Mouse (Mus musculus): ENCODE data around the gene Chm. TPM values are rescaled to one million over a fixed set of nuclear protein-coding genes. Genes with fewer than 3 reads are reported as not detected.
A peak's percentile ranks its signal among the peaks of the same experiment; 100 is the strongest.

The Chm gene
- polyA plus RNA-seq, 1 experiment from 2014 or later: 13.0 TPM

DNA sequence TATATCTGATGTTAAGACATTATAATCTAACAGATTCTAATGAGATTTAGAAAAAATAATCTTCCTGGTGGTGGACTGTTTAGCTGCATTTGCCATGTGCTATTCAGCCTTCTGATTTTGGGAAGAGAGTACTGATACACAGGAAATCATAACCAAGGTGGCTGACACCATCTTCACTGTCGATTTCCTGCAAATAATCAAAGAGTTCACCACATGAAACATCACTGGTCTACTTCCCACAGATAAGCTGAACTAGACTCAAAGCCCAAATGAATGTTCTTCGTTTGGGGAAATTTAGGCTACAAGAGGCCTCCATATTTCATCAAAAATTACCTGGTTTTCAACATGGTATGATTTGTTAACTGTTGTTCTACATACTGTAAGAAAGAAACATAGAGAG is 101.1 kb downstream of the Chm start:
- no peak overlapping the region for H3K9ac ChIP-seq (ENCODE audit: low read length)
- no peaks in the 10 kb centered on the region for H3K4me1 ChIP-seq (ENCODE audit: control insufficient read depth in 2 of 2, insufficient read depth in 2 of 2, low read length in 2 of 2)
- H3K4me3 ChIP-seq (ENCODE audit: control insufficient read depth in 1 of 2, insufficient read depth in 1 of 2, low read depth in 1 of 2, low read length in 2 of 2): no peak overlapping the region
- H3K27me3 ChIP-seq (ENCODE audit: control insufficient read depth, insufficient read depth, low read length): no peaks in the 10 kb centered on the region
- no peak overlapping the region for H3K4me2 ChIP-seq (ENCODE audit: low read length)
- no peaks in the 10 kb centered on the region for H3K9me3 ChIP-seq (ENCODE audit: control insufficient read depth, low read length)
- H3K36me3 ChIP-seq (ENCODE audit: control insufficient read depth, insufficient read depth, low read length): no peaks in the 10 kb centered on the region
- ATAC-seq (ENCODE audit: insufficient number of reproducible peaks, insufficient read depth, low FRiP score, low read depth): no peak
- WGBS: 61% methylated on average over 2 of the region's 2 CpGs
- H3K27ac ChIP-seq (replicated peaks in 1 of 2; ENCODE audit: control insufficient read depth in 1 of 2, insufficient read depth in 1 of 2, low read depth in 2 of 2, low read length in 2 of 2): no peak overlapping the region

DNA sequence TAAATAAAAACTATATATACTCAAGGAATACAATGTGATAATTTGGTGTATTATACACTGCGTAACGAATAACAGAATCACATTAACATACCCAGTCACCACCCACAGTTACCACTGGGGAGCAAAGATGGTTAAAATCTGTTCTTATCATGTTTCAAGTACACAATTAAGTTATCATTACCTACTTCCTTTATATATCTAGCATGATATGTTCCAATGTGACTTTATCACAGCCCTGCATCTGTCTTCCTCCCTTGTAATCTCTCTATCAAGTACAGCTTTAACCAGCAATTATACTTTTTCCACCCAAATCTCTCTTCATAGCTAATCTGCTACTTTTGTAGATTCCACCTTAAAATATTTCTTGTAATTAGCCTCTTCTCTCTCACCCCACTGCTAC is 109.3 kb downstream of the Chm start:
- no peaks in the 10 kb centered on the region for H3K9me3 ChIP-seq (ENCODE audit: control insufficient read depth, low read length)
- H3K36me3 ChIP-seq (ENCODE audit: control insufficient read depth, insufficient read depth, low read length): no peaks in the 10 kb centered on the region
- H3K4me2 ChIP-seq (ENCODE audit: low read length): no peak overlapping the region
- H3K9ac ChIP-seq (ENCODE audit: low read length): no peak overlapping the region
- H3K4me3 ChIP-seq (ENCODE audit: control insufficient read depth in 1 of 2, insufficient read depth in 1 of 2, low read depth in 1 of 2, low read length in 2 of 2): no peak overlapping the region
- no peak for ATAC-seq (ENCODE audit: insufficient number of reproducible peaks, insufficient read depth, low FRiP score, low read depth)
- no peak overlapping the region for H3K27ac ChIP-seq (replicated peaks in 1 of 2; ENCODE audit: control insufficient read depth in 1 of 2, insufficient read depth in 1 of 2, low read depth in 2 of 2, low read length in 2 of 2)
- WGBS: 88% methylated on average over 2 of the region's 2 CpGs
- no peaks in the 10 kb centered on the region for H3K27me3 ChIP-seq (ENCODE audit: control insufficient read depth, insufficient read depth, low read length)
- no peaks in the 10 kb centered on the region for H3K4me1 ChIP-seq (ENCODE audit: control insufficient read depth in 2 of 2, insufficient read depth in 2 of 2, low read length in 2 of 2)

GRCm38 (mm10) chrX:113074823-113075222 is 110.5 kb downstream of the Chm start:
- ATAC-seq (ENCODE audit: insufficient number of reproducible peaks, insufficient read depth, low FRiP score, low read depth): no peak
- H3K27ac ChIP-seq (replicated peaks in 1 of 2; ENCODE audit: control insufficient read depth in 1 of 2, insufficient read depth in 1 of 2, low read depth in 2 of 2, low read length in 2 of 2): no peak overlapping the region
- H3K4me1 ChIP-seq (ENCODE audit: control insufficient read depth in 2 of 2, insufficient read depth in 2 of 2, low read length in 2 of 2): no peaks in the 10 kb centered on the region
- no peaks in the 10 kb centered on the region for H3K9me3 ChIP-seq (ENCODE audit: control insufficient read depth, low read length)
- no peaks in the 10 kb centered on the region for H3K27me3 ChIP-seq (ENCODE audit: control insufficient read depth, insufficient read depth, low read length)
- H3K36me3 ChIP-seq (ENCODE audit: control insufficient read depth, insufficient read depth, low read length): no peaks in the 10 kb centered on the region
- no peak overlapping the region for H3K9ac ChIP-seq (ENCODE audit: low read length)
- no peak overlapping the region for H3K4me2 ChIP-seq (ENCODE audit: low read length)
- H3K4me3 ChIP-seq (ENCODE audit: control insufficient read depth in 1 of 2, insufficient read depth in 1 of 2, low read depth in 1 of 2, low read length in 2 of 2): no peak overlapping the region
- WGBS: 66% methylated on average over 4 of the region's 4 CpGs

GRCm38 (mm10) chrX:113003621-113004020 is 181.7 kb downstream of the Chm start:
- H3K4me3 ChIP-seq (ENCODE audit: control insufficient read depth in 1 of 2, insufficient read depth in 1 of 2, low read depth in 1 of 2, low read length in 2 of 2): no peak overlapping the region
- no peak for ATAC-seq (ENCODE audit: insufficient number of reproducible peaks, insufficient read depth, low FRiP score, low read depth)
- no peaks in the 10 kb centered on the region for H3K9me3 ChIP-seq (ENCODE audit: control insufficient read depth, low read length)
- H3K27me3 ChIP-seq (ENCODE audit: control insufficient read depth, insufficient read depth, low read length): no peaks in the 10 kb centered on the region
- H3K4me1 ChIP-seq (ENCODE audit: control insufficient read depth in 2 of 2, insufficient read depth in 2 of 2, low read length in 2 of 2): no peaks in the 10 kb centered on the region
- no peaks in the 10 kb centered on the region for H3K36me3 ChIP-seq (ENCODE audit: control insufficient read depth, insufficient read depth, low read length)
- H3K9ac ChIP-seq (ENCODE audit: low read length): no peak overlapping the region
- WGBS: 65% methylated on average over 3 of the region's 3 CpGs
- H3K27ac ChIP-seq (replicated peaks in 1 of 2; ENCODE audit: control insufficient read depth in 1 of 2, insufficient read depth in 1 of 2, low read depth in 2 of 2, low read length in 2 of 2): no peak overlapping the region
- H3K4me2 ChIP-seq (ENCODE audit: low read length): no peak overlapping the region

DNA sequence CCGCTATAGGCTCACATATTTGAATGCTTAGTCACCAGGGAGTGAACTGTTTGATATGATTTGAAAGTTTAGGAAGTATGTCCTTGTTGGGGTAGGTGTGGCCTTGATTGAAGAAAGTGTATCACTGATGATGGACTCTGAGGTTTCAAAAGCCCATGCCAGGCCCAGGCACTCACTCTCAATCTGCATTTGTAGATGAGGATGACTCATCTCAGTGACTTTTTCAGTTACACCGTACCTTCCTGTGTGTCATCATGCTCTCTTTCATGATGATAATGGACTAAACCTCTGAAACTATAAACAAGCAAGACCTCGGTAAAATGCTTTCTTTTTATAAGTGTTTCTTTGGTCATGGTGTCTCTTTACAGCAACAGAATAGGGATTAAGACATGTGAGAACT is 183.1 kb downstream of the Chm start:
- Histone ChIP-seq H3K9me3 (ENCODE audit: control insufficient read depth, low read length) (no peaks in the 10 kb centered on the region), H3K4me2 (ENCODE audit: low read length) (no peak overlapping the region), H3K27me3 (ENCODE audit: control insufficient read depth, insufficient read depth, low read length) (no peaks in the 10 kb centered on the region), H3K27ac (replicated peaks in 1 of 2; ENCODE audit: control insufficient read depth in 1 of 2, insufficient read depth in 1 of 2, low read depth in 2 of 2, low read length in 2 of 2) (no peak overlapping the region), H3K4me3 (ENCODE audit: control insufficient read depth in 1 of 2, insufficient read depth in 1 of 2, low read depth in 1 of 2, low read length in 2 of 2) (no peak overlapping the region), H3K4me1 (ENCODE audit: control insufficient read depth in 2 of 2, insufficient read depth in 2 of 2, low read length in 2 of 2) (no peaks in the 10 kb centered on the region), H3K9ac (ENCODE audit: low read length) (no peak overlapping the region), H3K36me3 (ENCODE audit: control insufficient read depth, insufficient read depth, low read length) (no peaks in the 10 kb centered on the region)
- 57% methylated on average over 3 of the region's 3 CpGs for WGBS
- ATAC-seq (ENCODE audit: insufficient number of reproducible peaks, insufficient read depth, low FRiP score, low read depth): no peak

MicroRNA genes within 50 kb of the gene (microRNA counts, 519-probe panel; counts per million panel counts)
- microRNA mmu-miR-361: 5,331 counts per million, percentile 83 among the panel's probes with 10 or more counts

Small RNAs within 50 kb of the gene (microRNA-seq; reads per million reads assigned to microRNA genes)
- 2,556 reads per million, percentile 85 among the genes with 10 or more reads in this experiment for gene Mir361

Other genes starting within 250 kb of the Chm start
- gene Dach2, start 112.0 kb upstream of the Chm start, polyA plus RNA-seq (2014; fragmentation: Nextera tagmentation; extraction: Ambion mirVana): 0.23 and 0.62 TPM in 2 replicates

Measured in heart, embryonic 14.5 days (tissue).